Mouse (Mus musculus) neural tube, embryonic 12.5 days (tissue): ENCODE data around the gene Meiob. TPM values are rescaled to one million over a fixed set of nuclear protein-coding genes. Genes with fewer than 3 reads are reported as not detected.

Source experiments
- ATAC-seq: fragments of 200-750 bp; cut with Nextera tagmentation; 2 replicates; pipeline ENCODE4 v1.8.0; 2017; ENCODE audit warnings: low read depth, mild to moderate bottlenecking, moderate TSS enrichment, moderate library complexity; ENCODE audit not compliant: low FRiP score
- H3K27ac ChIP-seq: fragments of 300-500 bp; sonication (generic); 2 replicates; pipeline ENCODE4 v1.5.1; 2016
- H3K27me3 ChIP-seq: fragments of 300-500 bp; sonication (generic); replicated peaks from 2 replicates; pipeline ENCODE4 v1.6.1; 2016; ENCODE audit warnings: mild to moderate bottlenecking
- H3K36me3 ChIP-seq: fragments of 300-500 bp; sonication (generic); 2 replicates; pipeline ENCODE4 v1.6.1; 2016; ENCODE audit warnings: mild to moderate bottlenecking
- H3K4me1 ChIP-seq: fragments of 300-500 bp; sonication (generic); 2 replicates; pipeline ENCODE4 v1.6.1; 2016
- H3K4me2 ChIP-seq: fragments of 300-500 bp; sonication (generic); replicated peaks from 2 replicates; pipeline ENCODE4 v1.6.1; 2016; ENCODE audit warnings: mild to moderate bottlenecking
- H3K4me3 ChIP-seq: fragments of 300-500 bp; sonication (generic); 2 replicates; pipeline ENCODE4 v1.5.1; 2016
- H3K9ac ChIP-seq: fragments of 300-500 bp; sonication (generic); 2 replicates; pipeline ENCODE4 v1.6.1; 2016; ENCODE audit warnings: mild to moderate bottlenecking
- H3K9me3 ChIP-seq: fragments of 300-500 bp; sonication (generic); 2 replicates; pipeline ENCODE4 v1.6.1; 2016; ENCODE audit warnings: mild to moderate bottlenecking
- WGBS: fragments of 180-500 bp; shearing (Covaris S2); methylation state at CpG from one replicate; pipeline ENCODE4 v1.1.7; 2016; 5-methylcytosine and 5-hydroxymethylcytosine counted together
- polyA plus RNA-seq: library from polyadenylated mRNA; unstranded; fragments of >200 nt; fragmentation: Nextera tagmentation; extraction: Ambion mirVana; gene quantifications from 2 replicates; pipeline ENCODE4 v1.2.1, GENCODE M21; 2016

Gene Meiob
- polyA plus RNA-seq, 1 experiment from 2014 or later: not detected

GRCm38 (mm10) chr17:24796969-24797368, 7.1 kb upstream of the Meiob start:
- no peaks in the 10 kb centered on the region for H3K36me3 ChIP-seq
- H3K4me2 ChIP-seq: no peak overlapping the region
- no peaks in the 10 kb centered on the region for H3K9me3 ChIP-seq
- H3K27ac ChIP-seq: no peak overlapping the region
- no peaks in the 10 kb centered on the region for H3K4me1 ChIP-seq
- WGBS: 80% methylated on average over 3 of the region's 3 CpGs
- ATAC-seq: no peak
- H3K27me3 ChIP-seq: 0 out of 2 replicates have a peak, but pooled peaks cover 5% of the 10 kb centered on the region
- no peak overlapping the region for H3K9ac ChIP-seq
- no peak overlapping the region for H3K4me3 ChIP-seq

GRCm38 (mm10) chr17:24798229-24798628, 5.9 kb upstream of the Meiob start:
- no peak overlapping the region for H3K4me2 ChIP-seq
- ATAC-seq: no peak
- no peaks in the 10 kb centered on the region for H3K36me3 ChIP-seq
- WGBS: 67% methylated on average over 9 of the region's 9 CpGs
- no peak overlapping the region for H3K27ac ChIP-seq
- no peak overlapping the region for H3K4me3 ChIP-seq
- H3K9me3 ChIP-seq: no peaks in the 10 kb centered on the region
- no peaks in the 10 kb centered on the region for H3K4me1 ChIP-seq
- H3K27me3 ChIP-seq: 0 out of 2 replicates have a peak, but pooled peaks cover 5% of the 10 kb centered on the region
- H3K9ac ChIP-seq: no peak overlapping the region

- no peak overlapping the region for H3K4me3 ChIP-seq
- WGBS: 94% methylated on average over 4 of the region's 4 CpGs
- no peaks in the 10 kb centered on the region for H3K9me3 ChIP-seq
- H3K27ac ChIP-seq: no peak overlapping the region
- no peaks in the 10 kb centered on the region for H3K36me3 ChIP-seq
- no peak overlapping the region for H3K9ac ChIP-seq
- H3K27me3 ChIP-seq: peaks cover 12% of the 10 kb centered on the region
- H3K4me1 ChIP-seq: peaks cover 7% of the 10 kb centered on the region
- H3K4me2 ChIP-seq: no peak overlapping the region
- no peak for ATAC-seq
These were observed 4.6 kb upstream of the Meiob start for GRCm38 (mm10) chr17:24799476-24799875.

DNA sequence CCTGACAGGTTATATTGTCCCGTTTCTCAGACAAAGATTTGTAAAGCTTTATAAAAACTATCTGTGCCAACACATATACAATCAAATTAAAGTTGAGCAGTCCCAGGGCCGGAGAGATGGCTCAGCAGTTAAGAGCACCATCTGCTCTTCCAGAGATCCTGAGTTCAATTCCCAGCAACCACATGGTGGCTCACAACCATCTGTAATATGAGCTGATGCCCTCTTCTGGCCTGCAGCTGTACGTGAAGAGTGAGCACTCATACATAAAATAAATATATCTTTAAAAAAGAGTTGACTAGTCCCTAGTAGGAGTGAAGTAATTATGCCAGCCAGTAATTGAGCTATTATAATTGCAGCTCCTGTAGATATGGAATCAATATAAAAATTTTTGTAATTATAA, 3.6 kb upstream of the Meiob start:
- 48% methylated on average over 3 of the region's 3 CpGs for WGBS
- no peak overlapping the region for H3K4me3 ChIP-seq

DNA sequence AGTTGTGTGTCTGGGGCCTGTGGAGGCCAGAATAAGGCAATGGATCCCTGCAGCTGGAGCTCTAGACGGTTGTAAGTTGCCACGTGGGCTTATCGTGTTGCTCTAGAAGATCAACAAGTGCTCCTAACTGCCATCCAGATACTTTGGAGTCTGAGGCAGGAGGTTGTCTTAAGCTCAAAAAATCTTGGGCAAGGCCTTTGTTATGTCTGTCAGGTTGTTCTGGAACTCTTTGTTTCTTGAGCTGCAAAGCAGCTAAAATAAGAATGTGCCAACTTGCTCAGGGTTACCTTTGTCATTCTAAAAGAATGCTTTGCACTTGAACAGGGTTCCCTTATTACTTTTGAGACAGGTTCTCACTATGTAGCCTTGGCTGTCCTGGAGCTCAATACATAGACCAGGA, 7.1 kb downstream of the Meiob start:
- no peaks in the 10 kb centered on the region for H3K9me3 ChIP-seq
- no peak overlapping the region for H3K4me3 ChIP-seq
- no peak overlapping the region for H3K9ac ChIP-seq
- H3K27ac ChIP-seq: no peak overlapping the region
- 78% methylated on average over 3 of the region's 3 CpGs for WGBS
- peaks cover 14% of the 10 kb centered on the region for H3K27me3 ChIP-seq
- no peaks in the 10 kb centered on the region for H3K36me3 ChIP-seq
- H3K4me1 ChIP-seq: no peaks in the 10 kb centered on the region
- ATAC-seq: no peak
- H3K4me2 ChIP-seq: no peak overlapping the region

More for the DNA sequence above, 3.6 kb upstream of the Meiob start:
- no peak overlapping the region for H3K4me2 ChIP-seq
- peaks cover 9% of the 10 kb centered on the region for H3K4me1 ChIP-seq
- no peak for ATAC-seq
- no peak overlapping the region for H3K9ac ChIP-seq
- H3K9me3 ChIP-seq: no peaks in the 10 kb centered on the region
- H3K27me3 ChIP-seq: peaks cover 21% of the 10 kb centered on the region
- no peak overlapping the region for H3K27ac ChIP-seq
- no peaks in the 10 kb centered on the region for H3K36me3 ChIP-seq

DNA sequence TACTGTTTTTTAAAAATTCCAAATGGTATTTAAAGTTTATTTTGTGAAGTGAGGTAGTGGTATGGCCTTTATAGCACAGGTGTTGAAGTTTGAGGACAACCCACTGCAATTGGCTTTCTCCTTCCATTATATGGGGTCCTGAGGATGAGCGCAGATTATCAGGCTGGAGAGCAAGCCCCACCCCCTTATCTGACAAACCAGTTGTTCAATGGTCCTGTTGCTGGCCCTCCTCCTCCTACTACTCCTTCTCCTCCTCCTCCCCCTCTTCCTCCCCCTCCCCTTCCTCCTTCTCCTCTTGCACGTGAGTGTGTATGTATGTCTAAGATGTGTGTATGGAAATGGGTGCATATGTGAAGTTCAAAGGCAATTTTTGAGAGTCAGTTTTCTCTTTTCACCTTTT, 8.1 kb downstream of the Meiob start:
- Histone ChIP-seq H3K27me3 (peaks cover 7% of the 10 kb centered on the region; the same call in 1 of the 2 replicates), H3K9me3 (no peaks in the 10 kb centered on the region), H3K36me3 (no peaks in the 10 kb centered on the region), H3K27ac (no peak overlapping the region), H3K9ac (no peak overlapping the region), H3K4me1 (no peaks in the 10 kb centered on the region), H3K4me2 (no peak overlapping the region), H3K4me3 (no peak overlapping the region)
- 33% methylated on average over 2 of the region's 2 CpGs for WGBS
- no peak for ATAC-seq

GRCm38 (mm10) chr17:24815256-24815655, 11.2 kb downstream of the Meiob start:
- Histone ChIP-seq H3K4me1 (no peaks in the 10 kb centered on the region), H3K9me3 (no peaks in the 10 kb centered on the region), H3K9ac (no peak overlapping the region), H3K27me3 (no peaks in the 10 kb centered on the region), H3K4me3 (no peak overlapping the region), H3K36me3 (no peaks in the 10 kb centered on the region), H3K4me2 (no peak overlapping the region), H3K27ac (no peak overlapping the region)
- WGBS: 85% methylated on average over 5 of the region's 5 CpGs
- no peak for ATAC-seq

DNA sequence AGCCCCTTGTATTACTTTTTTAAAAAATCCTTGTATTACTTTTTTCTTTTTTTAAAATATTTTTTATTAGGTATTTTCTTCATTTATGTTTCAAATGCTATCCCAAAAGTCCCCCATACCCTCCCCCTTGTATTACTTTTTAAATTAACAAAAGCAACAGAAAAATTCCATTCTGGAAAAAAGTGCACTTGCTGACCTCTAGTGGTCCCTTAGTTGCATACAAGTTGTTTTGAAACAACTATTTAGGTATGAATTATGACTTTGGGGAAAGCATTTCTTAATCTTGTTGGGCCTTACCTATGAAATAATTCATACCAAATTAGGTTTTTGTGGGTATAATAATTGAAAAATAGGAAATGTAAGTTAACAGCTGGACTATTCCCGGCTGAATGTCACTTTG, 13.4 kb downstream of the Meiob start:
- Histone ChIP-seq H3K9me3 (no peaks in the 10 kb centered on the region), H3K4me2 (no peak overlapping the region), H3K36me3 (no peaks in the 10 kb centered on the region), H3K4me3 (no peak overlapping the region), H3K4me1 (no peaks in the 10 kb centered on the region), H3K9ac (no peak overlapping the region), H3K27ac (no peak overlapping the region), H3K27me3 (no peaks in the 10 kb centered on the region)
- 52% methylated on average over 1 of the region's 1 CpGs for WGBS
- no peak for ATAC-seq

DNA sequence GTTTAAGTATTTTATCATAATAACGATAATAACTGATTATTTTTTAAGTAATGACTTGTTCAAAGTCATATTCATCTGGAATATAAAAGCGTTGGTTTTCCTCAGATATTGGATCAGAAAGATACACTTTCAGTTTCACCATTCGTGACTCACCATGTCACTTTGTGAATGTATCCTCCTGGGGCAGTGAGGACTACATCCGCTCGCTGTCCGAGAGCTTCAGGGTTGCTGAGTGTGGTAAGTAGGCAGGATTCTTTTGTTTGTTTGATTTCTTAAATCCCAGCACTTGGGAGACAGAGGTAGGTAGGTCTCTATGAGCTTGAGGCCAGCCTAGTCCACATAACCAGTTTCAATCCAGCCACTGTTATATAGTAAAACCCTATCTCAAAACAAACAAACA, 14.1 kb downstream of the Meiob start:
- Histone ChIP-seq H3K9ac (no peak overlapping the region), H3K27ac (no peak overlapping the region), H3K4me2 (no peak overlapping the region), H3K36me3 (no peaks in the 10 kb centered on the region), H3K27me3 (no peaks in the 10 kb centered on the region), H3K9me3 (no peaks in the 10 kb centered on the region), H3K4me3 (no peak overlapping the region), H3K4me1 (no peaks in the 10 kb centered on the region)
- 62% methylated on average over 6 of the region's 6 CpGs for WGBS
- ATAC-seq: no peak

DNA sequence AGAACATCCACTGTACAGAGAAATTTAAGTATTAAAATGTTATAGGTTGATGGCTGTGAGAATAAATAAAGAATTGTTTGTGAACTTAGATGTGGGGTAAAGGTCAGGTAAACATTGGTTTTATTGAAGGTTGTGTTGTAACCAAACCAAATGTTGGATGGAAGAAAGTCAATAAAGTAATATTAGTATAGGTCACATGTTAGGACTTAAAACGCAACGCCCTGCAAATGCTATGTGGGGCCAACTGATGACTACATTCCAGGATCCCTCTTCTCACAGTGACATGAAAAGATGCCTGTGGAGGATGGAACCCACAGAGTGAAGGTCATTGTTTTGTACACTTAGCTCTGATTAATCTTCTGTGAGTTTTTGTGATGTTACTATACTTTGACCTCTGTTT, 15.4 kb downstream of the Meiob start:
- no peak for ATAC-seq
- no peak overlapping the region for H3K9ac ChIP-seq
- no peak overlapping the region for H3K4me3 ChIP-seq
- H3K36me3 ChIP-seq: no peaks in the 10 kb centered on the region
- no peaks in the 10 kb centered on the region for H3K9me3 ChIP-seq
- H3K27ac ChIP-seq: no peak overlapping the region
- no peaks in the 10 kb centered on the region for H3K4me1 ChIP-seq
- WGBS: 73% methylated on average over 2 of the region's 2 CpGs
- H3K27me3 ChIP-seq: no peaks in the 10 kb centered on the region
- H3K4me2 ChIP-seq: no peak overlapping the region

- no peaks in the 10 kb centered on the region for H3K36me3 ChIP-seq
- ATAC-seq: no peak
- no peaks in the 10 kb centered on the region for H3K9me3 ChIP-seq
- H3K27me3 ChIP-seq: no peaks in the 10 kb centered on the region
- 55% methylated on average over 3 of the region's 3 CpGs for WGBS
- H3K27ac ChIP-seq: no peak overlapping the region
- no peak overlapping the region for H3K4me2 ChIP-seq
- no peak overlapping the region for H3K4me3 ChIP-seq
- H3K4me1 ChIP-seq: no peaks in the 10 kb centered on the region
- H3K9ac ChIP-seq: no peak overlapping the region
These were observed 17.5 kb downstream of the Meiob start for GRCm38 (mm10) chr17:24821351-24822280.

DNA sequence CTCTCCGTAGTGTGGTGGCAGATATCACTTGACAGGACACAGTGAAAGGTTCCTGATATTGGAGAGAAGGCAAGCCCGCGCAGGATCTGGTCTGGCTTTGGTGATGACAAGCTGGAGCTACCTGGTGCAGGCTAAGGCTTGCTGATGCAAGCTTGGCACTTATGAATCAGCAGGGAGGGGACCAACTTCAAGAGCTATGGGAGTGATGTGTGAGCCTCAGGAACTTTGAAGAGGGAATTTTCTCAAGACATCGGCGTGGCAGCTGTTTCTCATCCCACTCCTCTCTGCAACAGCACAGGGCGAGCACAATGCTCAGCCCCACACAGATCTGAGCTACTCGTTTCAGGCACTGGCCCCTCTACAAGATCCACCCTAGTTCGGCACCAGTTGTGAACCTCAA, 35.8 kb downstream of the Meiob start, which contains the start of gene Hagh:
Gene Hagh, plus strand, starts transcription at position 302 of the 400 bp plus-strand sequence.
- Histone ChIP-seq H3K27me3 (peaks cover 3% of the 10 kb centered on the region; the same call in 1 of the 2 replicates), H3K9ac (no peak within 1 kb of the TSS), H3K4me1 (no peaks in the 10 kb centered on the region), H3K36me3 (no peaks in the 10 kb centered on the region), H3K4me2 (no peak within 1 kb of the TSS), H3K27ac (no peak within 1 kb of the TSS), H3K9me3 (no peaks in the 10 kb centered on the region), H3K4me3 (no peak within 1 kb of the TSS)
- ATAC-seq: no peak
- 71% methylated on average over 8 of the region's 8 CpGs for WGBS

- peaks cover 3% of the 10 kb centered on the region; the same call in 1 of the 2 replicates for H3K27me3 ChIP-seq
- H3K4me2 ChIP-seq: no peak overlapping the region
- H3K4me1 ChIP-seq: no peaks in the 10 kb centered on the region
- no peaks in the 10 kb centered on the region for H3K9me3 ChIP-seq
- H3K27ac ChIP-seq: no peak overlapping the region
- H3K36me3 ChIP-seq: no peaks in the 10 kb centered on the region
- 67% methylated on average over 5 of the region's 5 CpGs for WGBS
- H3K9ac ChIP-seq: no peak overlapping the region
- ATAC-seq: no peak
- H3K4me3 ChIP-seq: no peak overlapping the region
These were observed 36.3 kb downstream of the Meiob start for GRCm38 (mm10) chr17:24840341-24840740.
